Mouse (Mus musculus) kidney, postnatal 14 days (tissue): Measurements from ENCODE around the gene Asap2.

Source experiments
- DNase-seq: peaks from one replicate; pipeline ENCODE4 v3.0.0; 2022; ENCODE audit warnings: mixed read lengths

The Asap2 gene

DNA sequence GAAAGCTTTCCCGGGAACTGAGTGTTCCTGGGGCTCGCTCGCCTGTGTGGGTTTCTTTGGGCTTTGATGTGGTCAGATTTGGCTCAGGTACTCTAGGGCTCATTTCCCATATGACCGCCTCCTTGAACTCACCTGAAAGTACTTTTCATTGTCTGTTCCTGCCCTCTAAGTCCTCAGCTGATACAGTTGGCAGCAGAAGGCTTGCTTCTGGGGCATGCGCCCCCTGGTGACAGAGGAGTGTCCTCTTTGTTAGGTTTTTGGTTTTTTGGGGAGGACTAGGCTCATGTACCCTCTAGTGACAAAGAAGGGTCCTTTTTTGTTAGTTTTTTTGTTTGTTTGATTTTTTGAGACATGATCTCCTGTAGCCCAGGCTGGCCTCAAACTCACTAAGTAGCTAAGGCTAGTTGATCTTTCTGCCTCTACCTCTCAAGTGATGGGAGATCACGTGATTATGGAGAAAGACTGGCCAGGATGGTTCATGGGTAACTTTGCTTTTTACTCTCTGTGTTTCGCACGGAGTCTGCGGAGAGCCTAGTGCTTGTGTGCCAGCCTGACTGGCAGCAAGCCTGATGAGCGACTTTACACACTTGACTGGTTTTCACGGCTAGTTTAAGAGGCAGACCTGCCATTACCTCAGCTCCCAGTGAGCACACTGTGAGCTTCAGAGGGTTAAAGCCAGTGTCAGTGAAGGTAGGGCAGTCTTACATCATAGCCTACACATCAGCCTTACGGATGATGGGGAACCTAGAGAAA, 328.1 kb downstream of the Asap2 start:
- DNase-seq, result peak; percentile 71
